Mouse (Mus musculus) forebrain, embryonic 12.5 days (tissue): ENCODE measurements at regions not wholly inside any gene's neighbourhood (a gene's known extent, or its start where the extent isn't known, plus 50 kb on each side); places are given as distances from the start of the nearest gene placed in this dataset.
A peak's percentile ranks its signal among the peaks of the same experiment; 100 is the strongest.

Experiments used
- ATAC-seq: fragments of 200-750 bp; cut with Nextera tagmentation; 2 replicates; pipeline ENCODE4 v1.8.0; 2017; ENCODE audit warnings: moderate TSS enrichment; ENCODE audit not compliant: low FRiP score
- H3K27ac ChIP-seq: fragments of 300-500 bp; sonication (generic); 2 replicates; pipeline ENCODE4 v1.5.1; 2016; ENCODE audit warnings: mild to moderate bottlenecking
- H3K27me3 ChIP-seq: fragments of 300-500 bp; sonication (generic); 2 replicates; pipeline ENCODE4 v1.6.1; 2016; ENCODE audit warnings: mild to moderate bottlenecking
- H3K36me3 ChIP-seq: fragments of 300-500 bp; sonication (generic); replicated peaks from 2 replicates; pipeline ENCODE4 v1.6.1; 2016; ENCODE audit warnings: mild to moderate bottlenecking
- H3K4me1 ChIP-seq: fragments of 300-500 bp; sonication (generic); 2 replicates; pipeline ENCODE4 v1.6.1; 2016
- H3K4me2 ChIP-seq: fragments of 300-500 bp; sonication (generic); 2 replicates; pipeline ENCODE4 v1.6.1; 2016; ENCODE audit warnings: mild to moderate bottlenecking, moderate library complexity
- H3K4me3 ChIP-seq: fragments of 300-500 bp; sonication (generic); replicated peaks from 2 replicates; pipeline ENCODE4 v1.5.1; 2016; ENCODE audit warnings: mild to moderate bottlenecking
- H3K9ac ChIP-seq: fragments of 300-500 bp; sonication (generic); 2 replicates; pipeline ENCODE4 v1.6.1; 2016; ENCODE audit warnings: mild to moderate bottlenecking
- H3K9me3 ChIP-seq: fragments of 300-500 bp; sonication (generic); 2 replicates; pipeline ENCODE4 v1.6.1; 2016
- WGBS: fragments of 180-500 bp; shearing (Covaris S2); methylation state at CpG from one replicate; pipeline ENCODE4 v1.1.7; 2016; 5-methylcytosine and 5-hydroxymethylcytosine counted together

DNA sequence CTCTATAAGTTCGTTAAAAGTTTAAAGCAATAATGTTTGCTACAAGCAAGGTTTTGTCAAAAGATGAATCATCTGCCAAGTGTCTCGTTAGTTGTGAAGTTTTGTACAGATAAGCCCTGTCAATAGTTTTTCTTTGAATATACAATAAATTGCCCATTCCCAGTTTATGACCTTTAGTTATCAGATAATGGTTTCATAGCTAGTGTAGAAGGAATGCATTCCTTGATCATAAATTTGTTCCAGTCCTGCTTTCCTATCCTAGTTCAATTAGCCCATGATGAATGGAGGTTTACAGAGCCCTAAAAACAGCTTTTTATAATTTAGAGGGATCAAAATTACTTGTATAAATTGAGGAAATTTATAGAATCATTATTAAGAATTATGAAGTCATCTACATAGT, 62.5 kb upstream of the Lrch2 start:
- Histone ChIP-seq H3K4me2 (no peak overlapping the region), H3K36me3 (no peaks in the 10 kb centered on the region), H3K4me3 (no peak overlapping the region), H3K9ac (no peak overlapping the region), H3K4me1 (no peaks in the 10 kb centered on the region), H3K9me3 (no peaks in the 10 kb centered on the region), H3K27ac (no peak overlapping the region), H3K27me3 (no peaks in the 10 kb centered on the region)
- 69% methylated on average over 2 of the region's 2 CpGs for WGBS
- ATAC-seq = no peak

DNA sequence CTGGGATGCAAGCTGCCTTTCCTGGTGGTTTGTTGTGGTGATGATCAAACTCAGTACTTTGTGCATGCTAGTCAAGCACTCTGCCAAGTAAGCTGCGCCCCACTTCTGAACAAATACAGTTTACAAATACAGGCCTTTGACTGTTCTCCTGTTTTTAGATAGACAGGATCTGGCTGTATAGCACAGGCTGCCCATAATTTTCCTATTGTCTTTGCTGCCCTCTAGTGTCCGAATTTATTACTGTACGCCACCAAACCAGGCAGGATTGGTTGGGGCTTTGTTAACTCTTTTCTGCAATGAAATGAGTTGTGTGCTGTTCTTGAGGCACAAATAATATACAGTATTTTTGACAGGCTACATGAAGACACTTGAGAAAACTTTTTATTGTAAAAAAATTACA, 54.8 kb upstream of the Lrch2 start:
- Histone ChIP-seq H3K9ac (no peak overlapping the region), H3K27ac (no peak overlapping the region), H3K36me3 (no peaks in the 10 kb centered on the region), H3K9me3 (no peaks in the 10 kb centered on the region), H3K4me2 (no peak overlapping the region), H3K4me1 (no peaks in the 10 kb centered on the region), H3K4me3 (no peak overlapping the region), H3K27me3 (no peaks in the 10 kb centered on the region)
- WGBS = 20% methylated on average over 3 of the region's 3 CpGs
- peak; percentile 60; the same call in 1 of the 2 replicates for ATAC-seq
